24 mouse cellular contexts compared by ENCODE assay signal in the genomic region with DNA sequence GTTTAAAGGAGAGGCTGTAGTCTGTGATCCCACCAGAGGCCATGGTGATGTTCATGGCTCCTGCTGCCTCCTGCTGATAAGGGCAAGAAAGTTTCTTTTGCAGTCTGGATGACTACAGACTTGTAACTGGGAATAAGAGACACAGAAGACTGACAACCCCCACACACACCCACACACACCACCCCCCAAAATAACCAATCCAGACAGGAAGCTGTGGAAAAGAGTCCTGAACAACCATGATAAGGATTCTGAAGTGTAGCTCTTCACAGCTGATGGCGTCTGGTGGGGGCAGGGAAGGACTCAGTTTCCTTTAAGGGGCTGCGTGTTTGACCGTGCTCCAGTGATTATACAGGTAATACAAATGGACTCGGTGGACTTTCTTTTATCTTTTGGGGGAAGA. TPM values are rescaled to one million over a fixed set of nuclear protein-coding genes. Genes with fewer than 3 reads are reported as not detected.
DNase-seq lines count a peak whose midpoint lies in the region; ATAC-seq and TF ChIP-seq lines count a peak whose summit lies in the region.
"Had no signal": no experiment of that assay in that cellular context is flagged by ENCODE, and none has a peak within 500 bp of the region (broad histone marks: within the 10 kb centered on the region; RNA-seq: fewer than 3 reads in every experiment).

No protein-coding gene starts in this region.

- H3K9ac ChIP-seq in liver, embryonic 12.5 days = no peak overlapping the region
- H3K9ac ChIP-seq: hindbrain, embryonic 14.5 days; limb, embryonic 13.5 days; neural tube, embryonic 15.5 days had no signal

- no peaks in the 10 kb centered on the region for H3K9me3 ChIP-seq in liver, embryonic 12.5 days (replicated peaks)
- H3K9me3 ChIP-seq: limb, embryonic 13.5 days; midbrain, embryonic 10.5 days; neural tube, embryonic 15.5 days had no signal

- WGBS in bone marrow, adult 2 months = 34% methylated on average over 4 of the region's 4 CpGs
- WGBS in liver, embryonic 12.5 days (ENCODE audit: insufficient replicate concordance) = 9% methylated on average over 4 of the region's 4 CpGs

- no peaks in the 10 kb centered on the region for H3K27me3 ChIP-seq in liver, embryonic 12.5 days (replicated peaks)
- H3K27me3 ChIP-seq: limb, embryonic 13.5 days; neural tube, embryonic 15.5 days had no signal

- no peak for TF ChIP-seq CTCF in bone marrow, adult 2 months (IDR thresholded peaks at IDR 0.05; ENCODE audit: control insufficient read depth, insufficient read depth, low read length)

- ATAC-seq in liver, embryonic 12.5 days = peak; percentile 77
- ATAC-seq in megakaryocyte-erythroid progenitor cell, adult 5-6 weeks (replicated peaks; ENCODE audit: low FRiP score, low TSS enrichment, poor library complexity, severe bottlenecking) = peak; percentile 92
- ATAC-seq: forebrain, embryonic 14.5 days; inflammation-experienced regulatory T-cells, adult 6 months had no signal

- peak; percentile 19 for DNase-seq in thymus, postnatal 0 days (ENCODE audit: low spot score)
- no peak for DNase-seq in thymus, postnatal 10 days (ENCODE audit: low spot score in 2 of 2)
- DNase-seq in gastrocnemius, postnatal 10 days = no peak
- no peak for DNase-seq in cerebellum, adult 9-11 months
- DNase-seq in right cerebral cortex, postnatal 10 days (ENCODE audit: low spot score in 2 of 2) = no peak
- DNase-seq: adrenal gland, postnatal 36 days; cerebellum, adult 11 months; gastrocnemius, postnatal 14 days; heart, adult 18-20 months; heart, postnatal 36 days; kidney, adult 2 months; layer of hippocampus, adult 9-11 months; lung, adult 2 months had no signal

- TF ChIP-seq POLR2A in bone marrow, adult 2 months (IDR thresholded peaks at IDR 0.05; ENCODE audit: borderline replicate concordance, control insufficient read depth, low read depth, low read length) = no peak

- peak overlapping the region; percentile 12; the same call in 1 of the 2 replicates for H3K4me2 ChIP-seq in liver, embryonic 12.5 days
- H3K4me2 ChIP-seq: hindbrain, embryonic 14.5 days; limb, embryonic 13.5 days; neural tube, embryonic 15.5 days had no signal

- no peaks in the 10 kb centered on the region; the same call in 1 of the 2 replicates for H3K4me1 ChIP-seq in bone marrow, adult 2 months (ENCODE audit: control insufficient read depth, insufficient read depth, low read length)
- peaks cover 23% of the 10 kb centered on the region for H3K4me1 ChIP-seq in liver, embryonic 12.5 days
- H3K4me1 ChIP-seq: limb, embryonic 13.5 days; midbrain, embryonic 10.5 days; neural tube, embryonic 15.5 days had no signal

- peak overlapping the region; percentile 12; the same call in 1 of the 2 replicates for H3K27ac ChIP-seq in bone marrow, adult 2 months (ENCODE audit: control insufficient read depth, insufficient read depth, low read depth, low read length, poor library complexity)
- H3K27ac ChIP-seq in liver, embryonic 12.5 days = no peak overlapping the region
- H3K27ac ChIP-seq: hindbrain, embryonic 14.5 days; kidney, postnatal 0 days; limb, embryonic 13.5 days; midbrain, embryonic 10.5 days; neural tube, embryonic 15.5 days; stomach, postnatal 0 days had no signal

- H3K36me3 ChIP-seq in liver, embryonic 12.5 days = no peaks in the 10 kb centered on the region
- H3K36me3 ChIP-seq: limb, embryonic 13.5 days; midbrain, embryonic 10.5 days; neural tube, embryonic 15.5 days had no signal

- H3K4me3 ChIP-seq in bone marrow, adult 2 months (replicated peaks; ENCODE audit: control insufficient read depth, low read depth, low read length) = no peak overlapping the region
- no peak overlapping the region for H3K4me3 ChIP-seq in liver, embryonic 12.5 days
- H3K4me3 ChIP-seq: limb, embryonic 13.5 days; midbrain, embryonic 10.5 days; neural tube, embryonic 15.5 days had no signal

RNA-seq across cellular contexts. Expression of gene Bcat1, which starts 13.4 kb away (rescaled TPM):
- polyA plus RNA-seq in thymus, postnatal 0 days (2015; fragmentation: Nextera tagmentation; extraction: Ambion mirVana) = 8.9 and 11.8 TPM in 2 replicates
- 1.9 and 20.3 TPM in 2 replicates for polyA plus RNA-seq in bone marrow, adult 2 months (2011; ENCODE audit: insufficient read depth, insufficient read length, low replicate concordance, missing spikeins)
- polyA plus RNA-seq in liver, embryonic 12.5 days (2016; fragmentation: Nextera tagmentation; extraction: Ambion mirVana) = 0.93 and 1.5 TPM in 2 replicates
- total RNA-seq in megakaryocyte-erythroid progenitor cell, adult 5-6 weeks (2014; fragmentation: Nextera tagmentation) = 2.7 TPM in 1 of 2 replicates, not detected in the other
- 0.47 TPM in 1 of 2 replicates, not detected in the other for total RNA-seq in megakaryocyte-erythroid progenitor cell, adult 5-6 weeks (2017)
- 10 to 100 TPM; 12.3 to 16.6 TPM for total RNA-seq in gastrocnemius, postnatal 10 days (2021)

RNA-seq across cellular contexts. Expression of gene Lrmp, which starts 26.1 kb away (rescaled TPM):
- polyA plus RNA-seq in thymus, postnatal 0 days (2015; fragmentation: Nextera tagmentation; extraction: Ambion mirVana) = 178 TPM in 2 replicates
- polyA plus RNA-seq in bone marrow, adult 2 months (2011; ENCODE audit: insufficient read depth, insufficient read length, low replicate concordance, missing spikeins) = 98.9 and 193 TPM in 2 replicates
- polyA plus RNA-seq in liver, embryonic 12.5 days (2016; fragmentation: Nextera tagmentation; extraction: Ambion mirVana) = 18.9 and 20.6 TPM in 2 replicates
- 45.0 and 67.3 TPM in 2 replicates for total RNA-seq in megakaryocyte-erythroid progenitor cell, adult 5-6 weeks (2014; fragmentation: Nextera tagmentation)
- 45.7 and 47.6 TPM in 2 replicates for total RNA-seq in megakaryocyte-erythroid progenitor cell, adult 5-6 weeks (2017)
- total RNA-seq in gastrocnemius, postnatal 10 days (2021) = 1 to 10 TPM; 1.2 to 4.1 TPM
